Mouse (Mus musculus) ES-Bruce4 (cell line): ENCODE measurements around the gene Kirrel3.

Source experiments
- CTCF ChIP-seq: IDR thresholded peaks from one replicate; pipeline ENCODE4 v1.8.1; 2011; ENCODE audit warnings: low read depth, low read length
- EP300 ChIP-seq: IDR thresholded peaks from 2 replicates; pipeline ENCODE4 v1.6.1; 2011; ENCODE audit warnings: low read depth, low read length; ENCODE audit not compliant: insufficient read depth
- POLR2A ChIP-seq: IDR thresholded peaks from one replicate; pipeline ENCODE4 v1.8.1; 2011; ENCODE audit warnings: low read length; ENCODE audit not compliant: insufficient read depth

GRCm38 (mm10) chr9:34585487-34585886, 99.8 kb downstream of the Kirrel3 start:
- TF ChIP-seq CTCF, result no peak
- TF ChIP-seq POLR2A, result no peak
- TF ChIP-seq EP300, result no peak
